Mouse (Mus musculus) small intestine, adult 2 months (tissue): Measurements from ENCODE around the gene Cab39.

Experiments
- CTCF ChIP-seq: fragments of 200-500 bp; IDR thresholded peaks from 2 replicates; pipeline ENCODE4 v1.5.1; 2012; ENCODE audit warnings: low read depth, mild to moderate bottlenecking, control low read depth, inconsistent platforms, low read length, moderate library complexity, mixed read lengths; ENCODE audit not compliant: insufficient replicate concordance, insufficient read length; ENCODE audit errors: extremely low read depth
- POLR2A ChIP-seq: fragments of 200-500 bp; IDR thresholded peaks from 2 replicates; pipeline ENCODE4 v1.6.1; 2012; ENCODE audit warnings: low read depth, mild to moderate bottlenecking, control low read depth, inconsistent platforms, low read length, moderate library complexity

DNA sequence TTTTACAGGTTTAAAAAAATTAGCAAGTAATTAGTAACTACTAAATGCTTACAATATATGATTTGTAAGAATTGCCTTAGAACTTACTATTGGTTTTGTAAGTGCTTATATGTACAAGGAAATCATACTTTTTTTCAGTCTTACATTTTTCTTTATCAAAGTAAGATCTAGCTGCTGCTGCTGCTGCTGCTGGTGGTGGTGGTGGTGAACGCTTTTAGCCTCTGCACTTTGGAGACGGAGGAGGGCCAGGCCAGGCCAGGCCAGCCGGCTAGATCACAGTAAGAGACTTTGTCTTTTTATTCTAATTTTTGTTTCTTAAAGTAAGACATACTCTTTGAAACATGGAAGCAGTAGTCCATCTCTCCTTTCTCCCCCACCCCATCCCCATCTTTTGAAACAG is 2.0 kb downstream of the Cab39 start:
- TF ChIP-seq CTCF (no peak), POLR2A (no peak)
